Mouse (Mus musculus) mouse embryonic stem cell (cell line): Measurements from ENCODE around the gene Psen1.

Experiments
- in situ Hi-C, 2 experiments: fragments of 300-500 bp; cut with MboI; formaldehyde crosslinking; loops; 1 replicate in 1 of 2; 3 replicates in 1 of 2; pipeline ENCODE4 v1.14.3; 2019 to 2020; ENCODE audit warnings: low sequenced_read_pairs in 2 of 2, low pct_unique_long_range_greater_than_20kb in 1 of 2, mixed read lengths in 1 of 2; ENCODE audit not compliant: unreplicated experiment in 1 of 2

The Psen1 gene

GRCm38 (mm10) chr12:83716416-83717184, 28.6 kb downstream of the Psen1 start:
- in situ Hi-C loops, result loop anchor here in 1 of 2 experiments (10.0 to 25.0 kb wide), 2 partner anchors 48 to 346 kb away; partner anchors contain the start of genes Acot3, Acot5 and Papln

GRCm38 (mm10) chr12:83719431-83719830, 31.5 kb downstream of the Psen1 start:
- in situ Hi-C loops, result loop anchor here in 1 of 2 experiments (10.0 to 25.0 kb wide), 2 partner anchors 45 to 343 kb away; partner anchors contain the start of genes Acot3, Acot5 and Papln

- in situ Hi-C loops, result loop anchor here in 1 of 2 experiments (25.0 kb wide), 1 partner anchor 341 kb away; the partner anchor contains the start of genes Acot3 and Acot5
These were observed 33.3 kb downstream of the Psen1 start for GRCm38 (mm10) chr12:83721281-83721680.

- in situ Hi-C loops, result loop anchor here in 1 of 2 experiments (25.0 kb wide), 1 partner anchor 339 kb away; the partner anchor contains the start of genes Acot3 and Acot5
These were observed 35.1 kb downstream of the Psen1 start for GRCm38 (mm10) chr12:83723037-83723436.

GRCm38 (mm10) chr12:83726510-83727308, 38.8 kb downstream of the Psen1 start:
- in situ Hi-C loops, result no loop called here

GRCm38 (mm10) chr12:83732225-83732624, 44.3 kb downstream of the Psen1 start:
- in situ Hi-C loops, result no loop called here

GRCm38 (mm10) chr12:83734047-83734446, 46.1 kb downstream of the Psen1 start:
- in situ Hi-C loops, result no loop called here

GRCm38 (mm10) chr12:83736236-83736635, 48.3 kb downstream of the Psen1 start:
- in situ Hi-C loops, result no loop called here

- in situ Hi-C loops, result no loop called here
These were observed 50.7 kb downstream of the Psen1 start for GRCm38 (mm10) chr12:83738651-83739050.

GRCm38 (mm10) chr12:83741722-83742121, 53.8 kb downstream of the Psen1 start:
- in situ Hi-C loops, result no loop called here

- in situ Hi-C loops, result no loop called here
These were observed 54.9 kb downstream of the Psen1 start for GRCm38 (mm10) chr12:83742834-83743233.

GRCm38 (mm10) chr12:83743712-83744111, 55.8 kb downstream of the Psen1 start:
- in situ Hi-C loops, result no loop called here

GRCm38 (mm10) chr12:83749186-83749585, 61.2 kb downstream of the Psen1 start:
- in situ Hi-C loops, result no loop called here

GRCm38 (mm10) chr12:83752495-83752894, 64.5 kb downstream of the Psen1 start:
- in situ Hi-C loops, result loop anchor here in 1 of 2 experiments (25.0 kb wide), 1 partner anchor 640 kb away; no protein-coding TSS in a partner anchor

GRCm38 (mm10) chr12:83758735-83759134, 70.8 kb downstream of the Psen1 start:
- in situ Hi-C loops, result loop anchor here in 1 of 2 experiments (25.0 kb wide), 1 partner anchor 646 kb away; no protein-coding TSS in a partner anchor

- in situ Hi-C loops, result loop anchor here (10.0 to 25.0 kb wide), 2 partner anchors 45 to 648 kb away; no protein-coding TSS in a partner anchor
These were observed 72.2 kb downstream of the Psen1 start for GRCm38 (mm10) chr12:83760201-83760600.

GRCm38 (mm10) chr12:83762706-83763105, 74.8 kb downstream of the Psen1 start:
- in situ Hi-C loops, result loop anchor here (10.0 to 25.0 kb wide), 2 partner anchors 48 to 650 kb away; no protein-coding TSS in a partner anchor

- in situ Hi-C loops, result loop anchor here (10.0 to 25.0 kb wide), 2 partner anchors 49 to 651 kb away; no protein-coding TSS in a partner anchor
These were observed 75.5 kb downstream of the Psen1 start, which contains the start of gene Papln for GRCm38 (mm10) chr12:83763311-83764043. Gene Papln, plus strand, starts transcription at chr12:83763634.
